Mouse (Mus musculus) hindbrain, embryonic 14.5 days (tissue): Measurements from ENCODE around the gene Map2k6. TPM values are rescaled to one million over a fixed set of nuclear protein-coding genes. Genes with fewer than 3 reads are reported as not detected.

ENCODE experiments used
- ATAC-seq: fragments of 200-750 bp; cut with Nextera tagmentation; 2 replicates; pipeline ENCODE4 v1.8.0; 2017; ENCODE audit warnings: moderate number of reproducible peaks, mild to moderate bottlenecking, moderate TSS enrichment, moderate library complexity; ENCODE audit not compliant: low FRiP score
- DNase-seq: peaks from one replicate; pipeline ENCODE4 v3.0.0-alpha.2; 2015; ENCODE audit warnings: low spot score
- H3K27ac ChIP-seq: fragments of 300-500 bp; sonication (generic); 2 replicates; pipeline ENCODE4 v1.5.1; 2014; ENCODE audit warnings: mild to moderate bottlenecking, moderate library complexity
- H3K27me3 ChIP-seq: fragments of 300-500 bp; sonication (generic); 2 replicates; pipeline ENCODE4 v1.6.1; 2014; ENCODE audit warnings: mild to moderate bottlenecking, low read length, mixed read lengths; ENCODE audit not compliant: control insufficient read depth, insufficient read depth
- H3K36me3 ChIP-seq: fragments of 300-500 bp; sonication (generic); replicated peaks from 2 replicates; pipeline ENCODE4 v1.6.1; 2014; ENCODE audit not compliant: control insufficient read depth, insufficient read depth
- H3K4me1 ChIP-seq: fragments of 300-500 bp; sonication (generic); replicated peaks from 2 replicates; pipeline ENCODE4 v1.6.1; 2014; ENCODE audit warnings: antibody characterized with exemption, low read length, mixed read lengths; ENCODE audit not compliant: control insufficient read depth, insufficient read depth
- H3K4me2 ChIP-seq: fragments of 300-500 bp; sonication (generic); replicated peaks from 2 replicates; pipeline ENCODE4 v1.6.1; 2014; ENCODE audit warnings: mild to moderate bottlenecking, moderate library complexity
- H3K4me3 ChIP-seq: fragments of 300-500 bp; sonication (generic); replicated peaks from 2 replicates; pipeline ENCODE4 v1.5.1; 2014; ENCODE audit warnings: mild to moderate bottlenecking, low read length
- H3K9ac ChIP-seq: fragments of 300-500 bp; sonication (generic); 2 replicates; pipeline ENCODE4 v1.6.1; 2014
- H3K9me3 ChIP-seq: fragments of 300-500 bp; sonication (generic); 2 replicates; pipeline ENCODE4 v1.6.1; 2016; ENCODE audit warnings: low read length; ENCODE audit not compliant: control insufficient read depth
- WGBS: fragments of 180-500 bp; shearing (Covaris S2); extraction: QIAGEN DNeasy Blood & Tissue Kit; methylation state at CpG from one replicate; pipeline ENCODE4 v1.1.7; 2014; 5-methylcytosine and 5-hydroxymethylcytosine counted together
- polyA plus RNA-seq: library from polyadenylated mRNA; unstranded; fragments of >200 nt; fragmentation: Nextera tagmentation; extraction: Ambion mirVana; gene quantifications from 2 replicates; pipeline ENCODE4 v1.2.1, GENCODE M21; 2014

Gene Map2k6
- polyA plus RNA-seq, 1 experiment from 2014 or later, result 28.3 TPM

GRCm38 (mm10) chr11:110544419-110545210 is 145.7 kb downstream of the Map2k6 start:
- WGBS, result 88% methylated on average over 11 of the region's 11 CpGs
- Histone ChIP-seq H3K27ac (no peak overlapping the region), H3K9me3 (no peaks in the 10 kb centered on the region), H3K4me3 (no peak overlapping the region), H3K4me1 (no peaks in the 10 kb centered on the region), H3K4me2 (no peak overlapping the region), H3K9ac (no peak overlapping the region), H3K36me3 (no peaks in the 10 kb centered on the region), H3K27me3 (no peaks in the 10 kb centered on the region)
- no peak for ATAC-seq
- DNase-seq, result no peak

GRCm38 (mm10) chr11:110545416-110545815 is 146.5 kb downstream of the Map2k6 start:
- WGBS, result 76% methylated on average over 3 of the region's 3 CpGs
- ATAC-seq, result no peak
- Histone ChIP-seq H3K4me3 (no peak overlapping the region), H3K9ac (no peak overlapping the region), H3K27ac (no peak overlapping the region), H3K9me3 (no peaks in the 10 kb centered on the region), H3K27me3 (no peaks in the 10 kb centered on the region), H3K4me1 (no peaks in the 10 kb centered on the region), H3K4me2 (no peak overlapping the region), H3K36me3 (no peaks in the 10 kb centered on the region)
- DNase-seq, result no peak

GRCm38 (mm10) chr11:110551471-110551967 is 152.6 kb downstream of the Map2k6 start:
- WGBS, result 84% methylated on average over 12 of the region's 12 CpGs

GRCm38 (mm10) chr11:110562320-110563081 is 163.6 kb downstream of the Map2k6 start:
- Histone ChIP-seq H3K27me3 (no peaks in the 10 kb centered on the region), H3K36me3 (no peaks in the 10 kb centered on the region), H3K4me3 (no peak overlapping the region), H3K9me3 (no peaks in the 10 kb centered on the region), H3K4me2 (no peak overlapping the region), H3K27ac (no peak overlapping the region), H3K4me1 (no peaks in the 10 kb centered on the region), H3K9ac (no peak overlapping the region)
- DNase-seq, result no peak
- ATAC-seq, result no peak
- WGBS, result 91% methylated on average over 12 of the region's 12 CpGs

More at GRCm38 (mm10) chr11:110551471-110551967, 152.6 kb downstream of the Map2k6 start:
- Histone ChIP-seq H3K9ac (no peak overlapping the region), H3K4me3 (no peak overlapping the region), H3K27me3 (no peaks in the 10 kb centered on the region), H3K4me2 (no peak overlapping the region), H3K9me3 (no peaks in the 10 kb centered on the region), H3K27ac (no peak overlapping the region), H3K4me1 (no peaks in the 10 kb centered on the region), H3K36me3 (no peaks in the 10 kb centered on the region)
- DNase-seq, result no peak
- ATAC-seq, result no peak

GRCm38 (mm10) chr11:110563272-110563671 is 164.3 kb downstream of the Map2k6 start:
- no peak for ATAC-seq
- no peak overlapping the region for H3K27ac ChIP-seq
- no peak overlapping the region for H3K4me3 ChIP-seq
- no peak overlapping the region for H3K9ac ChIP-seq
- no peaks in the 10 kb centered on the region for H3K9me3 ChIP-seq
- H3K36me3 ChIP-seq, result no peaks in the 10 kb centered on the region
- no peak for DNase-seq
- WGBS, result 73% methylated on average over 12 of the region's 12 CpGs
- no peak overlapping the region for H3K4me2 ChIP-seq
- H3K27me3 ChIP-seq, result no peaks in the 10 kb centered on the region
- no peaks in the 10 kb centered on the region for H3K4me1 ChIP-seq

- 92% methylated on average over 10 of the region's 10 CpGs for WGBS
- no peaks in the 10 kb centered on the region for H3K4me1 ChIP-seq
Measured at GRCm38 (mm10) chr11:110563801-110564200, 164.9 kb downstream of the Map2k6 start.

GRCm38 (mm10) chr11:110566307-110566706 is 167.4 kb downstream of the Map2k6 start:
- DNase-seq, result no peak
- H3K9me3 ChIP-seq, result no peaks in the 10 kb centered on the region
- H3K4me2 ChIP-seq, result no peak overlapping the region
- no peak for ATAC-seq
- no peaks in the 10 kb centered on the region for H3K27me3 ChIP-seq
- H3K4me3 ChIP-seq, result no peak overlapping the region
- H3K4me1 ChIP-seq, result no peaks in the 10 kb centered on the region
- WGBS, result 94% methylated on average over 7 of the region's 7 CpGs
- H3K9ac ChIP-seq, result no peak overlapping the region
- H3K27ac ChIP-seq, result no peak overlapping the region
- no peaks in the 10 kb centered on the region for H3K36me3 ChIP-seq

More at GRCm38 (mm10) chr11:110563801-110564200, 164.9 kb downstream of the Map2k6 start:
- DNase-seq (no peak), ATAC-seq (no peak)
- H3K4me3 ChIP-seq, result no peak overlapping the region
- no peaks in the 10 kb centered on the region for H3K27me3 ChIP-seq
- no peak overlapping the region for H3K9ac ChIP-seq
- no peak overlapping the region for H3K27ac ChIP-seq
- H3K4me2 ChIP-seq, result no peak overlapping the region
- no peaks in the 10 kb centered on the region for H3K36me3 ChIP-seq
- H3K9me3 ChIP-seq, result no peaks in the 10 kb centered on the region

GRCm38 (mm10) chr11:110572548-110572947 is 173.6 kb downstream of the Map2k6 start:
- WGBS, result 58% methylated on average over 10 of the region's 10 CpGs
- DNase-seq, result peak; percentile 85
- Histone ChIP-seq H3K4me1 (no peaks in the 10 kb centered on the region), H3K27ac (no peak overlapping the region), H3K4me3 (no peak overlapping the region), H3K9ac (no peak overlapping the region), H3K36me3 (no peaks in the 10 kb centered on the region), H3K9me3 (no peaks in the 10 kb centered on the region), H3K4me2 (no peak overlapping the region), H3K27me3 (no peaks in the 10 kb centered on the region)
- ATAC-seq, result no peak
